Mouse (Mus musculus) ES-Bruce4 (cell line): ENCODE results near the gene March5.

Experiments used
- EP300 ChIP-seq: IDR thresholded peaks from 2 replicates; pipeline ENCODE4 v1.6.1; 2011; ENCODE audit warnings: low read depth, low read length; ENCODE audit not compliant: insufficient read depth
- POLR2A ChIP-seq: IDR thresholded peaks from one replicate; pipeline ENCODE4 v1.8.1; 2011; ENCODE audit warnings: low read length; ENCODE audit not compliant: insufficient read depth

GRCm38 (mm10) chr19:37252104-37252503, 44.8 kb downstream of the March5 start:
- TF ChIP-seq POLR2A (no peak), EP300 (no peak)
